Mouse (Mus musculus): Measurements from ENCODE around the gene Prdm12. TPM values are rescaled to one million over a fixed set of nuclear protein-coding genes. Genes with fewer than 3 reads are reported as not detected.

The Prdm12 gene
- polyA plus RNA-seq (2012; rRNA removed) = not detected in 2 replicates

DNA sequence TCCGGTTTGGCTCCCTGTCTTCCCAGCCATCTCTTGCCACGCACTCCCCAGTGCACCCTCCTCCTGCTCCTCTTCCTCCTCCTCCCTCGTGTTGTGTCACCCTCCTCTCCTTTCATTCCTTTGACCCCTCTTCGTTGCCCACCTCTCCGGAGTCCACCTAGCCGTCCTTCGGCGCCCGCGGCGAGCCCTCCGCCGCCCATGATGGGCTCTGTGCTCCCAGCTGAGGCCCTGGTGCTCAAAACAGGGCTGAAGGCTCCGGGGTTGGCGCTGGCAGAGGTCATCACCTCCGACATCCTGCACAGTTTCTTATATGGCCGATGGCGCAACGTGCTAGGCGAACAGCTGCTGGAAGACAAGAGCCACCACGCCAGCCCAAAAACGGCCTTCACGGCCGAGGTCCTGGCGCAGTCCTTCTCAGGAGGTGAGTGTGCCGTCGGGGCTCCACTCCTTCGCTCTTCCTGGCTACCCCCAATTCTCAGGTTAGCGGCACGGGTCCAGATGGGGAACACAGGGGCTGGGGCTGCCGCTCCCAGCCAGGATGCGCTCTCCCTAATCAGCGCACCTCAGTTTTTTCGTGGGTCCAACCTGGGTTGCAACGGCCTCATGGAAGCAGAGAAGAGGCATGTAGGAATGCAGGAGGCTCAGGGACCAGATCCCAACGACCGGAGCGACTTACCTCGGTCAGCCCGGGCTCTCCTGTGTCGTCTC is at the start of gene Prdm12:
Prdm12 (plus strand) TSS at position 137 of the 708 bp plus-strand sequence.

GRCm38 (mm10) chr2:31670551-31671035 is 30.8 kb downstream of the Prdm12 start, which contains the start of gene Exosc2:
Exosc2 (plus strand) TSS chr2:31670715.

DNA sequence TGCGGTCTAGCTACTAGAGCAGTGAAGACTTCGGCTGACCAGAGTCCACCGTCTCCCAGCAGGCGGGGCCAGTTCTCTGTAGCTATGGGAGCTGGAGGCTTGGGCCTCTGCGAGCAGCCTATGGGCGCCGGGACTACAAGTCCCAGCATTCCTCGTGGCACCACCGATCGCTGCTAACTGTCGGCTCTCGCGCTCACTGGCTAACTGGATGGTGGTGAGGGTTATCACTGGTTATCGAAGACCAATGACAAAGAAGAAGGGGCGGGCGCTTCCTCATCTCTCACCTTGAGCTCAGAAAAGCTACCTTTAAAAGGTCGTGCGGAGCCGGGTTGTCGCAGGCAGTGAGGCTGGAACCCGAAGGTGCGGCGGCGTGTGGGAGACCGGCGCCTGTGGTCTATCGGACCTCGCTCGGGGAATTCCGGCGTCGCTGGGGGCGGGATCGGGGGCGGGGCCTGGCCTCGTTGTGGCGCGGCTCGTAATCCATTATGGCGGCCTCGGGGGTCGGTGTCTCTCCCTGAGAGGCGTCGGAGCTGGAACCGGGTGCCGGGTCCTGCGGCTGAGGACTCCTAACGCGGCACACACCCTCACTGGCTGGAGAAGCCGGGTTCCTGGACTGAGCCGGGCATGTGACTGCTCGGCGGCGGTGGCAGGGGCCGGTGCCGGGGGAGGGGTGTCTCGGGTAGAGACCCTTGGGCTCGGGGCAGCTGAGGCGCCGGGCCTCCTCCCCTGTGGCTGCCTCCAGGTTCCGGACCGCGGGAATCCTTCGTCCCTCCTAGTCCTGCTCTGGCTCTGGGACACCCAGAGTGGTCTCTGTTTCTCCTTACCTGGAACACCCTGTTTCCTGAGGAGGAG is 48.5 kb downstream of the Prdm12 start, which contains the start of gene Abl1:
Abl1 (plus strand) TSS at position 303 of the 852 bp plus-strand sequence.

Other genes with a start within 250 kb of the Prdm12 start
- gene Ass1, start 169.8 kb upstream of the Prdm12 start, polyA plus RNA-seq (2012; rRNA removed) = 58.7 and 72.4 TPM in 2 replicates
- 15.0 and 16.0 TPM in 2 replicates for gene Fubp3, start 67.4 kb upstream of the Prdm12 start, polyA plus RNA-seq (2012; rRNA removed)
- gene Exosc2, start 30.7 kb downstream of the Prdm12 start, polyA plus RNA-seq (2012; rRNA removed) = 28.0 and 30.3 TPM in 2 replicates
- 8.6 and 10.1 TPM in 2 replicates for gene Abl1, start 48.3 kb downstream of the Prdm12 start, polyA plus RNA-seq (2012; rRNA removed)
- 0.01 TPM in 2 replicates for gene Qrfp, start 170.5 kb downstream of the Prdm12 start, polyA plus RNA-seq (2012; rRNA removed)
- gene Fibcd1, start 206.0 kb downstream of the Prdm12 start, polyA plus RNA-seq (2012; rRNA removed) = not detected in 2 replicates
- 0.01 and 0.02 TPM in 2 replicates for gene Lamc3, start 247.3 kb downstream of the Prdm12 start, polyA plus RNA-seq (2012; rRNA removed)